Mouse (Mus musculus) heart, postnatal 14 days (tissue): ENCODE results near the gene Gm28044. TPM values are rescaled to one million over a fixed set of nuclear protein-coding genes. Genes with fewer than 3 reads are reported as not detected.
A peak's percentile ranks its signal among the peaks of the same experiment; 100 is the strongest.
"Not testable (repeated sequence)": the region's sequence is repeated elsewhere in the genome, so short reads cannot be mapped to it uniquely, and the experiment has no call there.

Experiments used
- DNase-seq, 2 experiments: peaks; one replicate each; pipeline ENCODE4 v3.0.0; 2021 to 2022
- intact Hi-C: fragments of 180-260 bp; cut with DNase I; formaldehyde crosslinking; loops from one replicate; pipeline ENCODE4 v1.15.1; 2025
- long read RNA-seq, 2 experiments: library from polyadenylated mRNA; stranded (forward); transcript quantifications; one replicate each; pipeline ENCODE4 v2.0.0; 2021
- total RNA-seq, 2 experiments: library from RNA; stranded (reverse); gene quantifications; 2 replicates each; pipeline ENCODE4 v1.2.3; 2021

The Gm28044 gene
- total RNA-seq: under 1 TPM; 0.67 to 0.93 TPM
- long read RNA-seq, experiment 1: 0 reads
- long read RNA-seq, experiment 2: 0 reads

- DNase-seq: peak; percentile 83 to 92
- intact Hi-C loops: loop anchor here (2.0 kb wide), 1 partner anchor 23 kb away; no protein-coding TSS in a partner anchor
Observed at GRCm38 (mm10) chr13:67360131-67360744, at the start of gene Gm28044, which contains the start of gene Zfp953. Gene Gm28044 (minus strand): TSS chr13:67360536. Gene Zfp953 (minus strand): TSS chr13:67360605.

- peak; percentile 73 to 75 for DNase-seq
- intact Hi-C loops: not testable (repeated sequence)
Observed at GRCm38 (mm10) chr13:67399183-67399903, 39.0 kb upstream of the Gm28044 start, which contains the start of gene Zfp429. Gene Zfp429 (minus strand): TSS chr13:67399819.

GRCm38 (mm10) chr13:67376255-67376654 lies 15.9 kb upstream of the Gm28044 start:
- intact Hi-C loops, DNase-seq: not testable (repeated sequence)

GRCm38 (mm10) chr13:67375050-67375911 lies 14.9 kb upstream of the Gm28044 start, which contains the start of the genes Gm28041 and Zfp456:
Gene Gm28041 (minus strand): TSS chr13:67375733.
Gene Zfp456 (minus strand): TSS chr13:67375810.
- DNase-seq: peak; percentile 65 to 72
- intact Hi-C loops: not testable (repeated sequence)

- intact Hi-C loops: no loop called here
- DNase-seq: no peak
Observed at GRCm38 (mm10) chr13:67351854-67352253, 8.5 kb downstream of the Gm28044 start.

GRCm38 (mm10) chr13:67343422-67343821 lies 16.9 kb downstream of the Gm28044 start:
- no peak for DNase-seq
- intact Hi-C loops: no loop called here

GRCm38 (mm10) chr13:67332877-67333276 lies 27.5 kb downstream of the Gm28044 start:
- no peak for DNase-seq
- intact Hi-C loops: loop anchor here (2.0 kb wide), 1 partner anchor 24 kb away; no protein-coding TSS in a partner anchor

GRCm38 (mm10) chr13:67332019-67332724 lies 28.2 kb downstream of the Gm28044 start, which contains the start of gene Zfp595:
Gene Zfp595 (minus strand): TSS chr13:67332570.
- intact Hi-C loops: loop anchor here (2.0 kb wide), 1 partner anchor 23 kb away; no protein-coding TSS in a partner anchor

GRCm38 (mm10) chr13:67306718-67307117 lies 53.6 kb downstream of the Gm28044 start:
- intact Hi-C loops: loop anchor here (10.0 kb wide), 2 partner anchors 182 to 418 kb away; partner anchors contain the start of genes Zfp65 and Zfp759
- DNase-seq: no peak

More at GRCm38 (mm10) chr13:67332019-67332724, 28.2 kb downstream of the Gm28044 start, which contains the start of gene Zfp595:
- DNase-seq: peak; percentile 73 to 85

- DNase-seq: peak; percentile 79 to 92
- intact Hi-C loops: loop anchor here (10.0 kb wide), 2 partner anchors 181 to 419 kb away; partner anchors contain the start of genes Zfp65 and Zfp759
Observed at GRCm38 (mm10) chr13:67305822-67306672, 54.3 kb downstream of the Gm28044 start, which contains the start of gene Zfp457. Gene Zfp457 (minus strand): TSS chr13:67306485.

- intact Hi-C loops: no loop called here
- DNase-seq: no peak
Observed at GRCm38 (mm10) chr13:67278314-67278713, 82.0 kb downstream of the Gm28044 start, which contains the start of gene Zfp458. Gene Zfp458 (minus strand): TSS chr13:67278466.

- DNase-seq: not testable (repeated sequence)
- intact Hi-C loops: loop anchor here (5.0 kb wide), 1 partner anchor 338 kb away; the partner anchor contains the start of gene Zfp729b
Observed at GRCm38 (mm10) chr13:67269383-67270065, 90.8 kb downstream of the Gm28044 start.

- intact Hi-C loops: loop anchor here (5.0 kb wide), 1 partner anchor 339 kb away; the partner anchor contains the start of gene Zfp729b
- DNase-seq: peak; percentile 48 to 77
Observed at GRCm38 (mm10) chr13:67268568-67269369, 91.6 kb downstream of the Gm28044 start.
